Mouse (Mus musculus): ENCODE measurements around the gene Efna2. TPM values are rescaled to one million over a fixed set of nuclear protein-coding genes. Genes with fewer than 3 reads are reported as not detected.

Gene Efna2
- total and polyA plus RNA-seq, 3 experiments = 0.23 to 1.5 (median 0.86) TPM

- DNase-seq (ENCODE audit: extremely low read depth) = no peak
- Histone ChIP-seq H3K79me2 (replicated peaks; ENCODE audit: control insufficient read depth, extremely low read depth, insufficient read depth, poor library complexity, severe bottlenecking) (peaks cover 15% of the 10 kb centered on the region), H3K9me3 (replicated peaks; ENCODE audit: low read length) (no peaks in the 10 kb centered on the region), H3K36me3 (replicated peaks in 1 of 2; ENCODE audit: control insufficient read depth in 1 of 2, insufficient read depth in 1 of 2, low read length in 1 of 2) (peaks cover 40 to 51% of the 10 kb centered on the region in 2 experiments), H3K27ac (ENCODE audit: insufficient read depth, low read depth) (peak overlapping the region; percentile 96), H3K27me3 (replicated peaks) (no peaks in the 10 kb centered on the region), H3K9ac (ENCODE audit: insufficient read depth, low read depth) (0 out of 2 replicates have a peak overlapping the region, but pooled peaks have one; percentile 40), H3K4me1 (ENCODE audit: control insufficient read depth in 1 of 2, insufficient read depth in 2 of 2) (peaks cover 16 to 54% of the 10 kb centered on the region in 2 experiments), H3K4me2 (ENCODE audit: insufficient read depth, low read depth, poor library complexity, severe bottlenecking) (no peak overlapping the region), H3K4me3 (replicated peaks in 1 of 3; ENCODE audit: low read depth in 2 of 3, low read length in 2 of 3, poor library complexity in 1 of 3) (no peak overlapping the region)
- dilution Hi-C loops (cut with MboI; ENCODE audit: extremely low pct_ligation_motif_present, extremely low pct_unique_long_range_greater_than_20kb, low sequenced_read_pairs) (no loop called here), in situ Hi-C loops (cut with MboI; ENCODE audit: low pct_ligation_motif_present, low pct_unique_long_range_greater_than_20kb, low sequenced_read_pairs) (no loop called here)
- TF ChIP-seq TCF12 (IDR thresholded peaks at IDR 0.05; ENCODE audit: low read depth, low read length) (no peak), ZKSCAN1 (IDR thresholded peaks at IDR 0.05; ENCODE audit: borderline replicate concordance, low read depth, low read length) (no peak), USF1 (IDR thresholded peaks at IDR 0.05; ENCODE audit: low read depth, low read length) (no peak), NELFE (IDR thresholded peaks at IDR 0.05; ENCODE audit: low read depth, low read length) (no peak)
Observed at GRCm38 (mm10) chr10:80153713-80154112, 25.6 kb upstream of the Efna2 start.

GRCm38 (mm10) chr10:80154384-80154783 lies 24.9 kb upstream of the Efna2 start:
- Histone ChIP-seq H3K36me3 (replicated peaks in 1 of 2; ENCODE audit: control insufficient read depth in 1 of 2, insufficient read depth in 1 of 2, low read length in 1 of 2) (peaks cover 40 to 51% of the 10 kb centered on the region in 2 experiments), H3K4me1 (ENCODE audit: control insufficient read depth in 1 of 2, insufficient read depth in 2 of 2) (peaks cover 22 to 60% of the 10 kb centered on the region in 2 experiments), H3K27me3 (replicated peaks) (no peaks in the 10 kb centered on the region), H3K4me2 (ENCODE audit: insufficient read depth, low read depth, poor library complexity, severe bottlenecking) (no peak overlapping the region), H3K79me2 (replicated peaks; ENCODE audit: control insufficient read depth, extremely low read depth, insufficient read depth, poor library complexity, severe bottlenecking) (peaks cover 15% of the 10 kb centered on the region), H3K27ac (ENCODE audit: insufficient read depth, low read depth) (no peak overlapping the region), H3K4me3 (replicated peaks in 1 of 3; ENCODE audit: low read depth in 2 of 3, low read length in 2 of 3, poor library complexity in 1 of 3) (no peak overlapping the region), H3K9me3 (replicated peaks; ENCODE audit: low read length) (no peaks in the 10 kb centered on the region), H3K9ac (ENCODE audit: insufficient read depth, low read depth) (no peak overlapping the region)
- no peak for DNase-seq (ENCODE audit: extremely low read depth)
- dilution Hi-C loops (cut with MboI; ENCODE audit: extremely low pct_ligation_motif_present, extremely low pct_unique_long_range_greater_than_20kb, low sequenced_read_pairs) (no loop called here), in situ Hi-C loops (cut with MboI; ENCODE audit: low pct_ligation_motif_present, low pct_unique_long_range_greater_than_20kb, low sequenced_read_pairs) (no loop called here)
- no peak for TF ChIP-seq TCF12 (IDR thresholded peaks at IDR 0.05; ENCODE audit: low read depth, low read length)
- no peak for TF ChIP-seq PAX5 (IDR thresholded peaks at IDR 0.05; ENCODE audit: low read length)
- no peak for TF ChIP-seq HCFC1 (IDR thresholded peaks at IDR 0.05; ENCODE audit: low read depth, low read length)
- TF ChIP-seq NRF1 (IDR thresholded peaks at IDR 0.05; ENCODE audit: low read depth, low read length) = no peak
- no peak for TF ChIP-seq POLR2A (IDR thresholded peaks at IDR 0.05; ENCODE audit: low read depth, low read length)
- no peak for TF ChIP-seq NELFE (IDR thresholded peaks at IDR 0.05; ENCODE audit: low read depth, low read length)
- no peak for TF ChIP-seq SIN3A (IDR thresholded peaks at IDR 0.05; ENCODE audit: low read length)
- TF ChIP-seq ETS1 (conservative IDR thresholded peaks at IDR 0.05; ENCODE audit: low read depth, low read length) = no peak
- no peak for TF ChIP-seq SMC3 (IDR thresholded peaks at IDR 0.05; ENCODE audit: low read depth, low read length)
- no peak for TF ChIP-seq ZNF384 (IDR thresholded peaks at IDR 0.05; ENCODE audit: low read depth, low read length)
- no peak for TF ChIP-seq IRF4 (IDR thresholded peaks at IDR 0.05; ENCODE audit: low read depth, low read length)
- TF ChIP-seq RAD21 (IDR thresholded peaks at IDR 0.05; ENCODE audit: low read depth, low read length) = no peak
- no peak for TF ChIP-seq CTCF (conservative IDR thresholded peaks at IDR 0.05 in 1 of 2, IDR thresholded peaks at IDR 0.05 in 1 of 2; ENCODE audit: low read depth in 2 of 2, low read length in 2 of 2)
- no peak for TF ChIP-seq ZMIZ1 (IDR thresholded peaks at IDR 0.05; ENCODE audit: low read depth, low read length)
- TF ChIP-seq JUND (conservative IDR thresholded peaks at IDR 0.05; ENCODE audit: low read depth, low read length) = no peak
- no peak for TF ChIP-seq EP300 (IDR thresholded peaks at IDR 0.05; ENCODE audit: low read length)
- no peak for TF ChIP-seq CHD1 (IDR thresholded peaks at IDR 0.05; ENCODE audit: low read depth, low read length)
- TF ChIP-seq MAFK (IDR thresholded peaks at IDR 0.05; ENCODE audit: insufficient replicate concordance, low read length) = no peak
- TF ChIP-seq MAX (IDR thresholded peaks at IDR 0.05; ENCODE audit: low read length) = no peak
- no peak for TF ChIP-seq ELF1 (IDR thresholded peaks at IDR 0.05; ENCODE audit: low read depth, low read length)

Measured in CH12.LX (cell line).